Mouse (Mus musculus): ENCODE measurements at regions not wholly inside any gene's neighbourhood (a gene's known extent, or its start where the extent isn't known, plus 50 kb on each side); places are given as distances from the start of the nearest gene placed in this dataset.

- H3K27ac ChIP-seq (ENCODE audit: control insufficient read depth, low read depth, low read length): no peak overlapping the region
- no peaks in the 10 kb centered on the region for H3K36me3 ChIP-seq (ENCODE audit: control insufficient read depth in 1 of 2, insufficient read depth in 2 of 2, low read length in 2 of 2)
Measured at GRCm38 (mm10) chr15:63592758-63593463, 252.1 kb downstream of the Gsdmc2 start.

GRCm38 (mm10) chr15:63559293-63559692 is 285.7 kb downstream of the Gsdmc2 start:
- no peaks in the 10 kb centered on the region for H3K79me2 ChIP-seq (ENCODE audit: control insufficient read depth, insufficient read depth, low read length, poor library complexity)
- TF ChIP-seq ETS1 (IDR thresholded peaks at IDR 0.05; ENCODE audit: low read depth, low read length): no peak
- no peak for TF ChIP-seq CHD1 (IDR thresholded peaks at IDR 0.05; ENCODE audit: low read depth, low read length)
- no peak for TF ChIP-seq HCFC1 (IDR thresholded peaks at IDR 0.05; ENCODE audit: low read depth, low read length)
- no peak for TF ChIP-seq MAX (IDR thresholded peaks at IDR 0.05; ENCODE audit: low read length)
- no peak for TF ChIP-seq MAFK (IDR thresholded peaks at IDR 0.05; ENCODE audit: borderline replicate concordance, low read depth, low read length)
- no peak for TF ChIP-seq TCF12 (IDR thresholded peaks at IDR 0.05; ENCODE audit: low read depth, low read length)
- DNase-seq (ENCODE audit: low read depth, low spot score): no peak

More at GRCm38 (mm10) chr15:63592758-63593463, 252.1 kb downstream of the Gsdmc2 start:
- Histone ChIP-seq H3K4me1 (ENCODE audit: control insufficient read depth in 1 of 2, insufficient read depth in 2 of 2, low read length in 2 of 2) (no peaks in the 10 kb centered on the region), H3K9ac (ENCODE audit: control insufficient read depth, low read depth, low read length, poor library complexity, severe bottlenecking) (no peak overlapping the region), H3K4me3 (ENCODE audit: control insufficient read depth in 1 of 2, insufficient read depth in 1 of 2, low read depth in 2 of 2, low read length in 2 of 2) (no peak overlapping the region), H3K27me3 (ENCODE audit: control insufficient read depth in 1 of 2, insufficient read depth in 2 of 2, low read length in 2 of 2) (no peaks in the 10 kb centered on the region), H3K79me2 (ENCODE audit: control insufficient read depth, insufficient read depth, low read length, poor library complexity) (no peaks in the 10 kb centered on the region), H3K9me3 (replicated peaks; ENCODE audit: insufficient read depth, low read length) (no peaks in the 10 kb centered on the region)
- TF ChIP-seq UBTF (IDR thresholded peaks at IDR 0.05; ENCODE audit: borderline replicate concordance, insufficient read depth, low read depth, low read length) (no peak), USF2 (IDR thresholded peaks at IDR 0.05; ENCODE audit: borderline replicate concordance in 1 of 2, insufficient read depth in 1 of 2, low read depth in 1 of 2, low read length in 2 of 2) (no peak), NRF1 (IDR thresholded peaks at IDR 0.05; ENCODE audit: insufficient read depth, low read depth, low read length, poor library complexity, severe bottlenecking) (no peak), BHLHE40 (IDR thresholded peaks at IDR 0.05; ENCODE audit: borderline replicate concordance, low read depth, low read length) (no peak), EP300 (IDR thresholded peaks at IDR 0.05; ENCODE audit: low read depth in 1 of 2, low read length in 2 of 2) (no peak), USF1 (IDR thresholded peaks at IDR 0.05; ENCODE audit: low read depth, low read length) (no peak), CTCF (IDR thresholded peaks at IDR 0.05 in 2 of 3, conservative IDR thresholded peaks at IDR 0.05 in 1 of 3; ENCODE audit: control insufficient read depth in 1 of 3, insufficient read depth in 1 of 3, low read depth in 2 of 3, low read length in 3 of 3, poor library complexity in 1 of 3, severe bottlenecking in 1 of 3) (no peak), ELF1 (IDR thresholded peaks at IDR 0.05; ENCODE audit: low read depth, low read length) (no peak), MYC (IDR thresholded peaks at IDR 0.05; ENCODE audit: low read depth, low read length) (no peak), E2F4 (IDR thresholded peaks at IDR 0.05; ENCODE audit: borderline replicate concordance, low read depth, low read length) (no peak), CHD1 (IDR thresholded peaks at IDR 0.05; ENCODE audit: low read depth, low read length) (no peak), HCFC1 (IDR thresholded peaks at IDR 0.05; ENCODE audit: low read depth, low read length) (no peak), MEF2A (IDR thresholded peaks at IDR 0.05; ENCODE audit: extremely low read depth, insufficient replicate concordance, low read depth, low read length, poor library complexity, severe bottlenecking) (no peak), ETS1 (IDR thresholded peaks at IDR 0.05; ENCODE audit: low read depth, low read length) (no peak), TCF12 (IDR thresholded peaks at IDR 0.05; ENCODE audit: low read depth, low read length) (no peak), MYB (IDR thresholded peaks at IDR 0.05; ENCODE audit: low read depth, low read length) (no peak), POLR2AphosphoS5 (IDR thresholded peaks at IDR 0.05; ENCODE audit: borderline replicate concordance, low read depth, low read length) (no peak), MAFK (IDR thresholded peaks at IDR 0.05; ENCODE audit: borderline replicate concordance, low read depth, low read length) (no peak)
- DNase-seq (ENCODE audit: low read depth, low spot score): no peak

More at GRCm38 (mm10) chr15:63559293-63559692, 285.7 kb downstream of the Gsdmc2 start:
- no peak overlapping the region for H3K4me3 ChIP-seq (ENCODE audit: control insufficient read depth in 1 of 2, insufficient read depth in 1 of 2, low read depth in 2 of 2, low read length in 2 of 2)
- no peaks in the 10 kb centered on the region for H3K4me1 ChIP-seq (ENCODE audit: control insufficient read depth in 1 of 2, insufficient read depth in 2 of 2, low read length in 2 of 2)
- H3K9ac ChIP-seq (ENCODE audit: control insufficient read depth, low read depth, low read length, poor library complexity, severe bottlenecking): no peak overlapping the region
- H3K27me3 ChIP-seq (ENCODE audit: control insufficient read depth in 1 of 2, insufficient read depth in 2 of 2, low read length in 2 of 2): no peaks in the 10 kb centered on the region
- H3K27ac ChIP-seq (ENCODE audit: control insufficient read depth, low read depth, low read length): no peak overlapping the region
- no peaks in the 10 kb centered on the region for H3K36me3 ChIP-seq (ENCODE audit: control insufficient read depth in 1 of 2, insufficient read depth in 2 of 2, low read length in 2 of 2)
- peaks cover 2% of the 10 kb centered on the region; the same call in 1 of the 2 replicates for H3K9me3 ChIP-seq (replicated peaks; ENCODE audit: insufficient read depth, low read length)
